Mouse (Mus musculus) macrophage (primary cell): ENCODE measurements around the gene Gm9733. TPM values are rescaled to one million over a fixed set of nuclear protein-coding genes. Genes with fewer than 3 reads are reported as not detected.

Source experiments
- polyA plus RNA-seq: library from polyadenylated mRNA; stranded (reverse); fragments of 250-400 nt; gene quantifications from 3 replicates; pipeline ENCODE4 v1.2.4, GENCODE M21; 2018; ENCODE audit warnings: inconsistent platforms

Gm9733 gene
- polyA plus RNA-seq, 1 experiment from 2014 or later, result not detected

Other genes with a start within 250 kb of the Gm9733 start
- gene Sirpb1a, start 94.2 kb upstream of the Gm9733 start, polyA plus RNA-seq, result 0.72 to 1.8 TPM (median 1.6 TPM) in 3 replicates
- 1.8 to 4.7 TPM (median 2.3 TPM) in 3 replicates for gene Sirpb1b, start 242.8 kb upstream of the Gm9733 start, polyA plus RNA-seq